Mouse (Mus musculus) E14TG2a.4 (cell line): Measurements from ENCODE around the gene Kif1c.

Experiments
- CTCF ChIP-seq: conservative IDR thresholded peaks from 2 replicates; pipeline ENCODE4 v1.5.1; 2014; ENCODE audit warnings: low read length
- NANOG ChIP-seq: IDR thresholded peaks from 2 replicates; pipeline ENCODE4 v1.6.1; 2014; ENCODE audit warnings: borderline replicate concordance, low read length, mixed read lengths

DNA sequence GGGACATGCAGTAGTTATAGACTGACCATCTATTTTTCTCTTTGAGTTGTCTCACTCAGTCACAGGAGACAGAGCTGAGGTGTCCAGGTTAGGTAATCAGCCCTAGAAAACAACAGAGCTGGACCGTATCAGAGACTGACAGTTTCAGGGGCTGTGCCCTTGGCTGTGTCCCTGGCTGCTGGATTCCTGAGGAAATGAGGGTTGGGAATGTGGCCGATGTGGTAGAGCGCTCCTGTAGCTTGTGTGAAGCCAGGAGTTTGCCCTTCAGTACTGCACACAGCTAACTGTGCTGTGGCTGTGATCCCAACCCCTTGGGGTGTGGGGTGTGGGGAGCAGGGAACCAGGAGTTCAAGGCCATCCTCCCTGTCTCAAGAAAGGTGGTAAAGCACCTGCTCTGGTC lies 20.7 kb downstream of the Kif1c start:
- TF ChIP-seq CTCF (no peak), NANOG (no peak)
